Mouse (Mus musculus) stomach, embryonic 16.5 days (tissue): Measurements from ENCODE around the gene Olfr1328. TPM values are rescaled to one million over a fixed set of nuclear protein-coding genes. Genes with fewer than 3 reads are reported as not detected.

ENCODE experiments used
- ATAC-seq: fragments of 200-750 bp; cut with Nextera tagmentation; 2 replicates; pipeline ENCODE4 v1.8.0; 2017; ENCODE audit warnings: moderate number of reproducible peaks, moderate TSS enrichment; ENCODE audit not compliant: insufficient read depth, low FRiP score
- H3K27ac ChIP-seq: fragments of 300-500 bp; sonication (generic); 2 replicates; pipeline ENCODE4 v1.5.1; 2014; ENCODE audit warnings: low read length
- H3K27me3 ChIP-seq: fragments of 300-500 bp; sonication (generic); 2 replicates; pipeline ENCODE4 v1.6.1; 2014; ENCODE audit warnings: low read length, control low read depth, mixed read lengths; ENCODE audit not compliant: control insufficient read depth, insufficient read depth
- H3K36me3 ChIP-seq: fragments of 300-500 bp; sonication (generic); 2 replicates; pipeline ENCODE4 v1.6.1; 2014; ENCODE audit warnings: low read length; ENCODE audit not compliant: control insufficient read depth, insufficient read depth
- H3K4me1 ChIP-seq: fragments of 300-500 bp; sonication (generic); 2 replicates; pipeline ENCODE4 v1.6.1; 2014; ENCODE audit warnings: low read length, control low read depth, mixed read lengths; ENCODE audit not compliant: control insufficient read depth, insufficient read depth
- H3K4me2 ChIP-seq: fragments of 300-500 bp; sonication (generic); 2 replicates; pipeline ENCODE4 v1.6.1; 2014; ENCODE audit warnings: low read depth, low read length, mixed read lengths
- H3K4me3 ChIP-seq: fragments of 300-500 bp; sonication (generic); replicated peaks from 2 replicates; pipeline ENCODE4 v1.5.1; 2014; ENCODE audit warnings: mild to moderate bottlenecking, low read length
- H3K9ac ChIP-seq: fragments of 300-500 bp; sonication (generic); 2 replicates; pipeline ENCODE4 v1.6.1; 2014; ENCODE audit warnings: low read length
- H3K9me3 ChIP-seq: fragments of 300-500 bp; sonication (generic); replicated peaks from 2 replicates; pipeline ENCODE4 v1.6.1; 2016; ENCODE audit warnings: low read length, control low read depth; ENCODE audit not compliant: control insufficient read depth
- WGBS: fragments of 180-500 bp; shearing (Covaris S2); extraction: QIAGEN DNeasy Blood & Tissue Kit; methylation state at CpG from one replicate; pipeline ENCODE4 v1.1.7; 2014; 5-methylcytosine and 5-hydroxymethylcytosine counted together
- polyA plus RNA-seq: library from polyadenylated mRNA; unstranded; fragments of >200 nt; fragmentation: Nextera tagmentation; extraction: Ambion mirVana; gene quantifications from 2 replicates; pipeline ENCODE4 v1.2.1, GENCODE M21; 2015

Gene Olfr1328
- polyA plus RNA-seq, 1 experiment from 2014 or later, result not detected

DNA sequence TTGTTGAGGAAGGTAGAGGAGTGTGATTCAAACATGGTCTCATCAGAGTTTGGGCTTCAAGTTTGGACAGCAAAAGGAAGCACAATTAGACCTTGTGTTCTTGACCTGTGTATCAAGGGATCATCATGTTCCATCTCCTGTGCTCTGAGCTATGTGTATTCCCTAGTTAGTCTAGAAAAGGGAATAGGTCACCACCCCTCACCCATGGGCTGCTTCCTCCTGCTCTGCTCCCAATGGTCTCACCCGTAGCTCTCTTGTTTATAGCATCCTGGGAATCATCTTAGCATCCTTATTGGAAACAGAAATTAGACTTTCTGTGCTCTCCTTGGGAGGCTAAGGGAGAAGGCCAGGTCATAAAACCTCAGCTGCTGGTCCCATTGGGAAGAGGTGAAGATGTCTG is 50.1 kb downstream of the Olfr1328 start, which contains the start of gene Olfr1330:
Olfr1330 (plus strand) TSS at position 301 of the 400 bp plus-strand sequence.
- H3K36me3 ChIP-seq, result no peaks in the 10 kb centered on the region
- H3K4me2 ChIP-seq, result no peak within 1 kb of the TSS
- no peaks in the 10 kb centered on the region for H3K27me3 ChIP-seq
- H3K9me3 ChIP-seq, result no peaks in the 10 kb centered on the region
- 70% methylated on average over 1 of the region's 1 CpGs for WGBS
- no peak within 1 kb of the TSS for H3K9ac ChIP-seq
- no peak within 1 kb of the TSS for H3K27ac ChIP-seq
- no peak for ATAC-seq
- no peaks in the 10 kb centered on the region for H3K4me1 ChIP-seq
- no peak within 1 kb of the TSS for H3K4me3 ChIP-seq

Other genes starting within 250 kb of the Olfr1328 start
- gene Olfr1342, start 245.9 kb downstream of the Olfr1328 start, polyA plus RNA-seq, result not detected in 2 replicates
- not detected in 2 replicates for gene Olfr1341, start 235.1 kb downstream of the Olfr1328 start, polyA plus RNA-seq
- gene Olfr1340, start 218.5 kb downstream of the Olfr1328 start, polyA plus RNA-seq, result not detected in 2 replicates
- not detected in 2 replicates for gene Olfr1339, start 206.4 kb downstream of the Olfr1328 start, polyA plus RNA-seq
- gene Olfr1338, start 179.9 kb downstream of the Olfr1328 start, polyA plus RNA-seq, result not detected in 2 replicates
- not detected in 2 replicates for gene Olfr1337, start 156.0 kb downstream of the Olfr1328 start, polyA plus RNA-seq
- not detected in 2 replicates for gene Olfr1335, start 128.7 kb downstream of the Olfr1328 start, polyA plus RNA-seq
- gene Olfr1333, start 102.3 kb downstream of the Olfr1328 start, polyA plus RNA-seq, result not detected in 2 replicates
- gene Olfr1331, start 74.0 kb downstream of the Olfr1328 start, polyA plus RNA-seq, result not detected in 2 replicates
- not detected in 2 replicates for gene Olfr1330, start 50.0 kb downstream of the Olfr1328 start, polyA plus RNA-seq
- gene Olfr1329, start 21.1 kb downstream of the Olfr1328 start, polyA plus RNA-seq, result not detected in 2 replicates
- not detected in 2 replicates for gene Lao1, start 23.0 kb upstream of the Olfr1328 start, polyA plus RNA-seq
- 142 and 155 TPM in 2 replicates for gene Slc2a1, start 170.1 kb upstream of the Olfr1328 start, polyA plus RNA-seq
- gene Zfp691, start 235.6 kb upstream of the Olfr1328 start, polyA plus RNA-seq, result 4.9 and 5.5 TPM in 2 replicates